Mouse (Mus musculus): ENCODE data around the gene Anp32e. TPM values are rescaled to one million over a fixed set of nuclear protein-coding genes. Genes with fewer than 3 reads are reported as not detected.

Gene Anp32e
- polyA plus RNA-seq, 1 experiment from 2014 or later, result 229 TPM

GRCm38 (mm10) chr3:95929581-95930470 is 780 bp downstream of the Anp32e start:
- ATAC-seq (ENCODE audit: insufficient number of reproducible peaks, low FRiP score), result 0 out of 2 replicates have a peak, but pooled peaks have one; percentile 15
- WGBS, result under 1% methylated on average over 105 of the region's 105 CpGs
- peak overlapping the region; percentile 88 for H3K27ac ChIP-seq (ENCODE audit: poor library complexity, severe bottlenecking)
- peaks cover 18% of the 10 kb centered on the region for H3K36me3 ChIP-seq
- peak overlapping the region; percentile 88 for H3K4me3 ChIP-seq
- peak overlapping the region; percentile 76 for H3K4me2 ChIP-seq
- H3K27me3 ChIP-seq (replicated peaks), result no peaks in the 10 kb centered on the region
- peak overlapping the region; percentile 97 for H3K9ac ChIP-seq
- H3K4me1 ChIP-seq (replicated peaks), result peaks cover 25% of the 10 kb centered on the region
- no peaks in the 10 kb centered on the region for H3K9me3 ChIP-seq (replicated peaks)

DNA sequence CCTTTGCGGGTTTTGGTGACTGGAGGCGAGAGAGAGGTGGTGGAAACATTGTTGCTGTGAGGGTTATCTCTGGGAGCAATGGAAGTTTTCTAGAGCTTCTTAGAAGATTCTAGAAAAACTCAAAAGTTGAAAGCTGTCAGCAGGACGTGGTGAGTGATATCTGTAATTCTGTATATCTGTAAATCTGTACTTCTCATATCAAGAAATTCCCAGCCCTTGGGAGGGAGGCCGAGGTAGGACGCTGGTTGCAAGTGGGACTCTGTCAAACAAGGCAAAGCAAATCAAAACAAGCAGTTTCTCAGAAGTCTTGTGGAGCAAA is 1.4 kb downstream of the Anp32e start:
- H3K4me1 ChIP-seq (replicated peaks), result peaks cover 25% of the 10 kb centered on the region
- H3K4me2 ChIP-seq, result peak overlapping the region; percentile 76
- no peaks in the 10 kb centered on the region for H3K27me3 ChIP-seq (replicated peaks)
- no peak for ATAC-seq (ENCODE audit: insufficient number of reproducible peaks, low FRiP score)
- H3K27ac ChIP-seq (ENCODE audit: poor library complexity, severe bottlenecking), result peak overlapping the region; percentile 88
- WGBS, result 2% methylated on average over 5 of the region's 5 CpGs
- peaks cover 24% of the 10 kb centered on the region for H3K36me3 ChIP-seq
- peak overlapping the region; percentile 97 for H3K9ac ChIP-seq
- H3K4me3 ChIP-seq, result peak overlapping the region; percentile 88
- H3K9me3 ChIP-seq (replicated peaks), result no peaks in the 10 kb centered on the region

DNA sequence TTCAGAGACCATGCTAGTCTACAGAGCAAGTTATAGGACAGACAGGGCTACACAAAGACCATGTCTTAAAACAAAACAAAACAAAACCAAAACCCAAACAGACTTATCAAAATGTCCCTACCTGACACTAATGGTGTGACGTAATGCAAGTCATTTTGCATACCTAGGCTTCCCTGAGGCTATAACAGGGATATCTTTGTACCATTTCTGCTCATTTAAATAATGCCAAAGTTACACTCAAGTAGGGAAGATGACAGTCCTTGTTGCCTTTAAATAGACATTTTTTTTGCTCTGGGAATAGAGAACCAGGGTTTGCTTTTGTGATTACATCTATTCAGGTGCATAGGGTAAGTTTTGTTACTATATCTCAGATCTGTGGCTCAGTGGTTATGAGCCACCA is 2.4 kb downstream of the Anp32e start:
- Histone ChIP-seq H3K9me3 (replicated peaks) (no peaks in the 10 kb centered on the region), H3K4me3 (peak overlapping the region; percentile 88), H3K4me2 (no peak overlapping the region), H3K9ac (no peak overlapping the region), H3K27ac (ENCODE audit: poor library complexity, severe bottlenecking) (no peak overlapping the region), H3K36me3 (peaks cover 28% of the 10 kb centered on the region), H3K4me1 (replicated peaks) (peaks cover 25% of the 10 kb centered on the region), H3K27me3 (replicated peaks) (no peaks in the 10 kb centered on the region)
- ATAC-seq (ENCODE audit: insufficient number of reproducible peaks, low FRiP score), result no peak
- WGBS, result 90% methylated on average over 1 of the region's 1 CpGs

DNA sequence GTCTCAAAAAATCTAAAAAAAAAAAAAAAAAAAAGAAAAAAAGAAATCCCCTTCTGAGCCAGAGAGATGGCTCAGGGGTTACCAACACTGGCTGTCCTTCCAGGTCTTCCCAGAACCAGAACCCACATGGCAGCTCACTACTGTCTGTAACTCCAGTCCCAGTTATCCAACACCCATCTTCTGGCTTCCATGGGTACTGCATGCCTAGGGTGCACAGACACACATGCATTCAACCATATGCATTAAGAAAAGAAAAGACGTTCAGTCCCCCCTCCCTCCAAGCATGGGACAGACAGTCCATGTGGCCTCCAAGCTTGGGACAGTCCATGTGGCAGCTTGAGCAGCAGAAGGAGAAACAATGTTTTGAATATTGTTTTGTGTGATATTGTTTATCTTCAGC is 3.1 kb downstream of the Anp32e start:
- Histone ChIP-seq H3K4me3 (no peak overlapping the region), H3K9ac (no peak overlapping the region), H3K36me3 (peaks cover 35% of the 10 kb centered on the region), H3K9me3 (replicated peaks) (no peaks in the 10 kb centered on the region), H3K4me2 (no peak overlapping the region), H3K4me1 (replicated peaks) (peaks cover 25% of the 10 kb centered on the region), H3K27me3 (replicated peaks) (no peaks in the 10 kb centered on the region), H3K27ac (ENCODE audit: poor library complexity, severe bottlenecking) (no peak overlapping the region)
- ATAC-seq (ENCODE audit: insufficient number of reproducible peaks, low FRiP score), result no peak
- 74% methylated on average over 1 of the region's 1 CpGs for whole genome bisulfite sequencing

DNA sequence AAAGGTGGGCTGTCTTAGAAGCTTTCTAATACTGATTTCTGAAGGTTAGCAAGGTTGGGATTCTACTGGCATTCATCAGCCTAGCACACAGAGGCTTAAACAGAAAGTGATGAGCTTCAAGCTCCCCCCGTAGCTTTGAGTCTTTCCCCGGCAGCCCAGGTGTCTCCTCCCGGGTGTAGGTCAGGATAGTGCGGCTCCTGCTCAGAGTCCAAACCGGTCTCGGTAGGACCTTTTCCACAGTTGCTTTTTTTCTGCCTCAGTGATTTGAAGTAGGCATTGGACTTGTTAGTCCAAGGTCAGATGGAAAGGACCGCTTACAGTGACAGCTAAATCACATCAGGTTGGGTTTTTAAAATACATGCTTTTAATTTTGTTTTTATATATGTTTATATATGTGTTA is 3.5 kb downstream of the Anp32e start:
- H3K4me3 ChIP-seq, result no peak overlapping the region
- ATAC-seq (ENCODE audit: insufficient number of reproducible peaks, low FRiP score), result no peak

GRCm38 (mm10) chr3:95933111-95933750 is 4.2 kb downstream of the Anp32e start:
- Histone ChIP-seq H3K27ac (ENCODE audit: poor library complexity, severe bottlenecking) (no peak overlapping the region), H3K9me3 (replicated peaks) (no peaks in the 10 kb centered on the region), H3K36me3 (peaks cover 45% of the 10 kb centered on the region), H3K27me3 (replicated peaks) (no peaks in the 10 kb centered on the region), H3K9ac (no peak overlapping the region), H3K4me3 (no peak overlapping the region), H3K4me2 (no peak overlapping the region), H3K4me1 (replicated peaks) (peaks cover 21% of the 10 kb centered on the region)
- 92% methylated on average over 7 of the region's 7 CpGs for WGBS
- no peak for ATAC-seq (ENCODE audit: insufficient number of reproducible peaks, low FRiP score)

More for the DNA sequence above, 3.5 kb downstream of the Anp32e start:
- H3K9me3 ChIP-seq (replicated peaks), result no peaks in the 10 kb centered on the region
- H3K4me2 ChIP-seq, result no peak overlapping the region
- no peak overlapping the region for H3K27ac ChIP-seq (ENCODE audit: poor library complexity, severe bottlenecking)
- no peak overlapping the region for H3K9ac ChIP-seq
- 90% methylated on average over 7 of the region's 7 CpGs for WGBS
- peaks cover 25% of the 10 kb centered on the region for H3K4me1 ChIP-seq (replicated peaks)
- no peaks in the 10 kb centered on the region for H3K27me3 ChIP-seq (replicated peaks)
- H3K36me3 ChIP-seq, result peaks cover 39% of the 10 kb centered on the region

- H3K36me3 ChIP-seq, result peaks cover 58% of the 10 kb centered on the region
- H3K9me3 ChIP-seq (replicated peaks), result no peaks in the 10 kb centered on the region
- WGBS, result 82% methylated on average over 1 of the region's 1 CpGs
- no peak for ATAC-seq (ENCODE audit: insufficient number of reproducible peaks, low FRiP score)
- no peak overlapping the region for H3K4me3 ChIP-seq
- H3K27me3 ChIP-seq (replicated peaks), result no peaks in the 10 kb centered on the region
- no peak overlapping the region for H3K27ac ChIP-seq (ENCODE audit: poor library complexity, severe bottlenecking)
- H3K4me1 ChIP-seq (replicated peaks), result peaks cover 19% of the 10 kb centered on the region
- no peak overlapping the region for H3K9ac ChIP-seq
- no peak overlapping the region for H3K4me2 ChIP-seq
Measured at GRCm38 (mm10) chr3:95934448-95934847, 5.4 kb downstream of the Anp32e start.

DNA sequence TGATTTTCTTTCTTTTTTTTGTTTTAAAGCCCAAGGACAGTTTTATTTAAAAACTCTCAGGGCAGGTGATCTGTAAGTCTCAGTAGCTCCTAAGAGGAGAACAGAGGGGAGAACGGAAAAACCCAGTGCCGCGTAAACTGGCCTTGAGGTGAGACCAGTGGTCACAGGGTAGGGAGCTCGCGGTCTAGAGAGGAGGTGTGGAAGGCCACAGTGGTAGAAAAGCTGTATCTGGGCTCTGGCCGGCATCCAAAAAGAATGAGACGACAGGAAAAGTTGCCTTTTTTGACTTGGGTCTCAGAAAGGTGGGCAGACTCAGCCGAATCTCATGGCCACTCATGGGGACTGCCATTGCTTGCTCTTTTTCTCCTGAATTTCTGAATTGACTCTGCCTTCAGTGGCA is 9.2 kb downstream of the Anp32e start:
- peaks cover 93% of the 10 kb centered on the region for H3K36me3 ChIP-seq
- ATAC-seq (ENCODE audit: insufficient number of reproducible peaks, low FRiP score), result no peak
- no peak overlapping the region for H3K4me2 ChIP-seq
- no peak overlapping the region for H3K4me3 ChIP-seq
- no peaks in the 10 kb centered on the region for H3K27me3 ChIP-seq (replicated peaks)
- H3K9ac ChIP-seq, result no peak overlapping the region
- H3K27ac ChIP-seq (ENCODE audit: poor library complexity, severe bottlenecking), result no peak overlapping the region
- WGBS, result 94% methylated on average over 8 of the region's 8 CpGs
- H3K9me3 ChIP-seq (replicated peaks), result no peaks in the 10 kb centered on the region
- H3K4me1 ChIP-seq (replicated peaks), result no peaks in the 10 kb centered on the region

GRCm38 (mm10) chr3:95938835-95939234 is 9.8 kb downstream of the Anp32e start:
- Histone ChIP-seq H3K4me2 (no peak overlapping the region), H3K27ac (ENCODE audit: poor library complexity, severe bottlenecking) (no peak overlapping the region), H3K4me1 (replicated peaks) (no peaks in the 10 kb centered on the region), H3K9me3 (replicated peaks) (no peaks in the 10 kb centered on the region), H3K36me3 (peaks cover 92% of the 10 kb centered on the region), H3K9ac (no peak overlapping the region), H3K4me3 (no peak overlapping the region), H3K27me3 (replicated peaks) (no peaks in the 10 kb centered on the region)
- WGBS, result 91% methylated on average over 15 of the region's 15 CpGs
- no peak for ATAC-seq (ENCODE audit: insufficient number of reproducible peaks, low FRiP score)

GRCm38 (mm10) chr3:95942749-95943148 is 13.7 kb downstream of the Anp32e start:
- H3K36me3 ChIP-seq, result peaks cover 91% of the 10 kb centered on the region
- no peak overlapping the region for H3K4me2 ChIP-seq
- H3K9me3 ChIP-seq (replicated peaks), result no peaks in the 10 kb centered on the region
- no peak overlapping the region for H3K9ac ChIP-seq
- no peak overlapping the region for H3K4me3 ChIP-seq
- H3K4me1 ChIP-seq (replicated peaks), result 0 out of 2 replicates have a peak, but pooled peaks cover 4% of the 10 kb centered on the region
- no peak overlapping the region for H3K27ac ChIP-seq (ENCODE audit: poor library complexity, severe bottlenecking)
- ATAC-seq (ENCODE audit: insufficient number of reproducible peaks, low FRiP score), result peak; percentile 25; the same call in 1 of the 2 replicates
- 84% methylated on average over 6 of the region's 6 CpGs for WGBS
- H3K27me3 ChIP-seq (replicated peaks), result no peaks in the 10 kb centered on the region

- Histone ChIP-seq H3K9ac (no peak overlapping the region), H3K4me3 (no peak overlapping the region), H3K4me1 (replicated peaks) (0 out of 2 replicates have a peak, but pooled peaks cover 4% of the 10 kb centered on the region), H3K36me3 (peaks cover 89% of the 10 kb centered on the region), H3K27me3 (replicated peaks) (no peaks in the 10 kb centered on the region), H3K27ac (ENCODE audit: poor library complexity, severe bottlenecking) (no peak overlapping the region), H3K4me2 (no peak overlapping the region), H3K9me3 (replicated peaks) (no peaks in the 10 kb centered on the region)
- WGBS, result 94% methylated on average over 7 of the region's 7 CpGs
- ATAC-seq (ENCODE audit: insufficient number of reproducible peaks, low FRiP score), result no peak
Measured at GRCm38 (mm10) chr3:95943226-95943625, 14.2 kb downstream of the Anp32e start.
